Mouse (Mus musculus) heart, postnatal 10 days (tissue): ENCODE results near the gene Psmd14. TPM values are rescaled to one million over a fixed set of nuclear protein-coding genes. Genes with fewer than 3 reads are reported as not detected.

ENCODE experiments used
- DNase-seq, 2 experiments: peaks; one replicate each; pipeline ENCODE4 v3.0.0; 2021
- intact Hi-C: fragments of 180-260 bp; cut with DNase I; formaldehyde crosslinking; loops from one replicate; pipeline ENCODE4 v1.15.1; 2025
- total RNA-seq, 2 experiments: library from RNA; stranded (reverse); gene quantifications; 2 replicates each; pipeline ENCODE4 v1.2.3; 2021

Gene Psmd14
- 10 to 100 TPM; 74.8 to 82.0 TPM for total RNA-seq

- intact Hi-C loops: loop anchor here (5.0 kb wide), 1 partner anchor 101 kb away; no protein-coding TSS in a partner anchor
- DNase-seq: peak; percentile 91
These were observed at the start of gene Psmd14 for GRCm38 (mm10) chr2:61711108-61712040. Gene Psmd14 (plus strand): TSS chr2:61711694.

DNA sequence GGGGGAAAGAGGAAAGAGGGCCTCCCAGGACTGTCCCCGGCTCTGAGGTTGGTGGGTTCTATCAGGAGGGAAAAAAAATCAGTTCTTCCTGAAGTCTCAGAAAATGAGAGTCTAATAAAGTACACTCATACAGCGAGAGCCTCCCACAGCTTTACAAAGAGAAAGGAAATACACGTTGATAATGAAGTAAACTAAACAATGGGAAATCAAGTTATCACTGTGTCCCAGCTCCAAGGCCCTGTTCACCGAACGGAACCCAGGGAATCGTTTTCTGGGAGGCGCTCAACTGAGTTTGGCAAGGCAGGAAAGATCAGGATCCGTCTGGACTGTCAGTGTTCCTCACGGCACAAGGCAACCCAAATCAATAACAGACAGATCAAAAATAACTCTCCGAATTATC lies 48.7 kb upstream of the Psmd14 start:
- peak in 1 of 2 experiments; percentile 9 for DNase-seq
- intact Hi-C loops: no loop called here

- intact Hi-C loops: no loop called here
- no peak for DNase-seq
These were observed 47.8 kb upstream of the Psmd14 start for GRCm38 (mm10) chr2:61663573-61664241.

- intact Hi-C loops: loop anchor here (5.0 kb wide), 1 partner anchor 145 kb away; no protein-coding TSS in a partner anchor
- DNase-seq: no peak
These were observed 44.1 kb upstream of the Psmd14 start for GRCm38 (mm10) chr2:61667420-61667819.

DNA sequence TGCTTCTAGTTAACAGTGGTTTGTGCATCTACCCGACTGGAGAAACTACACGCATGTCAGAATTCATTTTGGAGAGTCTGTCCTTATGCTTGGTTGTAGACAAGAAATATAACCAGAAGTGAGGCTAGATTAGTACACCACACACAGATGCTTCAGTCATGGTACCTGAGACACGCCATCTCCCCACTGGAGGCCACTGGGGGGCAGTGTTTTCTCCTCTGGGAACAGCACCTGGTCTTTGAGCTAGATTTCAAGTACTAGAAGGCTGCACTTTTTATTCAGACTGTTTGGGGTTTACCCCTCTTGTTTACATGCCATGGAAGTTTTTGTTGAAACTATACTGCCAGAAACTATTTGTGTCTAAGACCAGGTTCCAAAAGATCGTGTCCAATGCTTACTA lies 43.2 kb upstream of the Psmd14 start:
- intact Hi-C loops: loop anchor here (2.0 to 5.0 kb wide), 2 partner anchors 144 to 301 kb away; no protein-coding TSS in a partner anchor
- peak; percentile 41 to 71 for DNase-seq

- no peak for DNase-seq
- intact Hi-C loops: no loop called here
These were observed 36.9 kb upstream of the Psmd14 start for GRCm38 (mm10) chr2:61674555-61674954.

- intact Hi-C loops: no loop called here
- DNase-seq: no peak
These were observed 29.9 kb upstream of the Psmd14 start for GRCm38 (mm10) chr2:61681572-61681971.

GRCm38 (mm10) chr2:61686533-61686932 lies 25.0 kb upstream of the Psmd14 start:
- DNase-seq: no peak
- intact Hi-C loops: no loop called here

GRCm38 (mm10) chr2:61689086-61689485 lies 22.4 kb upstream of the Psmd14 start:
- intact Hi-C loops: no loop called here
- DNase-seq: no peak

- intact Hi-C loops: no loop called here
- no peak for DNase-seq
These were observed 1.9 kb upstream of the Psmd14 start for GRCm38 (mm10) chr2:61709570-61709969.

- intact Hi-C loops: loop anchor here (5.0 kb wide), 1 partner anchor 100 kb away; no protein-coding TSS in a partner anchor
- DNase-seq: no peak
These were observed 1.0 kb downstream of the Psmd14 start for GRCm38 (mm10) chr2:61712526-61712925.

DNA sequence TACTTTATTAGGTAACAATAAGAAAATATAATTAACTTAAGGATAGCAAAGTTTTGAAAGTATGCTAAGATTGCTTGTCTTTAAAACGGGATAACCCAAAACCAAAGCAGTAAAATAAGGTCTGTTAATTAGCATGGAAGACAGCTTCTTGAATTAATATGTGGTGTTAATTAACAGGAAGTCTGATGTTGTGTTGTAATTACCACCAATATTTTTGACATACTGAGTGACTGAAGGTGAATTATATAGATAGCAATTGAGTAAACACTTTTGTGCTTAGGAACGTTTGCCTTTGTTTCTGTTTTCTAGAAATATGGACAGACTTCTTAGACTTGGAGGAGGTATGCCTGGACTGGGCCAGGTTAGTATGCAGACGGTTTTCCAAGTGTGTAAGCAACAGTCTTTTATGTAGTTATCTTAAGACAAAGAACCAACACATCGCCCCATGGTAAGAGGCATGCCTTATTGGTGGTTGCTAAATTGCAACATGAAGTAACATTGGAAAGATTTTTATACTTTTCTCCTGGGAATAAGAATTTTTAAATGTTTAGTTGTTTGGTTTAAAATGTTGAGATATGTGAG lies 11.0 kb downstream of the Psmd14 start:
- intact Hi-C loops: no loop called here
- DNase-seq: no peak

GRCm38 (mm10) chr2:61732802-61733486 lies 21.4 kb downstream of the Psmd14 start:
- DNase-seq: no peak
- intact Hi-C loops: no loop called here

GRCm38 (mm10) chr2:61734175-61734574 lies 22.7 kb downstream of the Psmd14 start:
- no peak for DNase-seq
- intact Hi-C loops: no loop called here

DNA sequence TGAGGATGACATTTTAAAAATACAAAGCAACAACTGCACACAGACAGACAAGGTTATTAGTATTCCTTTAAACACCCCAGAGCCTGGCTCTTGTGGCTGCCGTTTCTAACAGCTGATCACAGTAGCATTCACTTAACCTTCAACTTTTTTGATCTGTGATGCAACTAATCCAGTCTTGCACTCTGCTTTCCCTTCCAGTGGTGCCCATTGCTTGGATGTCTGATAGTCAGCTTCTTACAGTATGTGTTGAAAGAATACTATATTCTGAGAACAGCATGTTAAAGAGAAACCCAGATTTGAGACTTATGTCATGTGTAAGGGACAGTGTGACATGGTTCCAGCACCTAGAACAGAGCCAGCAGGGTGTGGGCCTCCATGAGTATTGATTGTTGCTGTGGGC lies 34.6 kb downstream of the Psmd14 start:
- DNase-seq: no peak
- intact Hi-C loops: no loop called here

DNA sequence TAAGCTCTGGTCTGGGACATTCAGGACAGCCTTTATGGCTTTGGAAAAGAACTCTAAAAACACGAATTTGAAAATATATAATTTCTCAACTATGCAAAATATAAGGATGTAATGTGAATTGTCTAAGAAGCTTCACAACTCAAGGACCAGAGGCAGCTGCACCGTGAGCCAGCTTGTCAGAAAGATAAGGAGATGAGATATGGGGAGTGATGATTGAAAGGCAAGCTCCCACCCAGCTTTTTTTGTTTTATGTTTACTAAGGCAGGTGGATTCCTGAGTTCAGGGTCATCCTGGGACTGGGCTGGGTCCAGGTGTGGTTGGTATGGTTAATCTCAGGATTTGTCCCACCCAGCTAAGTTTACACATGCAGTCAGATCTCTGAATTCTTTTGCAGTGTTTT lies 35.1 kb downstream of the Psmd14 start:
- intact Hi-C loops: no loop called here
- no peak for DNase-seq

DNA sequence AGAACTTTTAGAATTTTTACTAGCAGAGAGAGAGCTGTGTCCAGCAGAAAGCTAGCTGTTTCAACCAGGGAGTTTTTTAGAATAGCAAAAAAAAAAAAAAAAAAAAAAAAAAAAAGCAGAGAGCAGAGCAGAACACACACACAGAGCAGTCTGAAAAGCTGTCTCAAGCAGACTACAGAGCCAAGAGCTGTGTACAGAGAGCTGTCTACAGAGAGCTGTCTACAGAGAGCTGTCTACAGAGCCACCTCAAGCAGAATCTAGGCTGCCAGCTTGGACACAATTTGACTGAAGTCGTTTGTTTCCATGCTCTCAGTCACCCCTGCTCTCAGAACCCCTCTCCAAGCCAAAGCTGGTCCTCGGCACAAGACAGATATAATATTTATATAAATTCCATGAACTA lies 35.9 kb downstream of the Psmd14 start:
- DNase-seq: no peak
- intact Hi-C loops: no loop called here

GRCm38 (mm10) chr2:61750702-61751101 lies 39.2 kb downstream of the Psmd14 start:
- no peak for DNase-seq
- intact Hi-C loops: no loop called here

GRCm38 (mm10) chr2:61751286-61751685 lies 39.8 kb downstream of the Psmd14 start:
- intact Hi-C loops: no loop called here
- no peak for DNase-seq

- DNase-seq: no peak
- intact Hi-C loops: no loop called here
These were observed 40.9 kb downstream of the Psmd14 start for GRCm38 (mm10) chr2:61752362-61752761.

- intact Hi-C loops: no loop called here
- no peak for DNase-seq
These were observed 43.5 kb downstream of the Psmd14 start for GRCm38 (mm10) chr2:61754989-61755388.
